Mouse (Mus musculus): ENCODE measurements at regions not wholly inside any gene's neighbourhood (a gene's known extent, or its start where the extent isn't known, plus 50 kb on each side); places are given as distances from the start of the nearest gene placed in this dataset.

GRCm38 (mm10) chr8:89646946-89647345 lies 603.0 kb upstream of the Sall1 start:
- Histone ChIP-seq H3K27ac (replicated peaks in 1 of 2; ENCODE audit: control insufficient read depth in 1 of 2, insufficient read depth in 1 of 2, low read depth in 2 of 2, low read length in 2 of 2) (no peak overlapping the region), H3K9me3 (ENCODE audit: control insufficient read depth, low read length) (no peaks in the 10 kb centered on the region), H3K4me2 (ENCODE audit: low read length) (no peak overlapping the region), H3K4me1 (ENCODE audit: control insufficient read depth in 2 of 2, insufficient read depth in 2 of 2, low read length in 2 of 2) (no peaks in the 10 kb centered on the region), H3K27me3 (ENCODE audit: control insufficient read depth, insufficient read depth, low read length) (no peaks in the 10 kb centered on the region), H3K9ac (ENCODE audit: low read length) (no peak overlapping the region), H3K4me3 (ENCODE audit: control insufficient read depth in 1 of 2, insufficient read depth in 1 of 2, low read depth in 1 of 2, low read length in 2 of 2) (no peak overlapping the region), H3K36me3 (ENCODE audit: control insufficient read depth, insufficient read depth, low read length) (no peaks in the 10 kb centered on the region)
- no peak for ATAC-seq (ENCODE audit: insufficient number of reproducible peaks, insufficient read depth, low FRiP score, low read depth)
- 86% methylated on average over 5 of the region's 5 CpGs for WGBS

DNA sequence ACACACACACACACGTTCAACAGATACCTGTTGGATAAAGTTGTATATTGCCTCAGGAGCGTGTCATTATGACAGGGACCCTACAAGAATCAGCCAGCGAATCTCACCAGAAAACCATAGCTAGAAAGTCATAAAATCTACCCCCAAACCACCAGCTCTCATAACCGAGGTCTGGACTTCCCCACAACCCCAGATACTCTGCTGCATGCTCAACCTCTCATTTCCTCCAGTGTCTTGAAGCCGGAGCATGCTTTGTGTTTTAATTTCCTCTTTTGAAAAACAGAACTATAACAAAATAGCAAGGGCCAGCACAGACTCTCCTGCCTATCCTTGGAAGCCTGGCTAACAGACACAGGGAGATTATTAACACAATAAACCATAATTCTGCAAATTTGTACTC lies 597.4 kb upstream of the Sall1 start:
- Histone ChIP-seq H3K9me3 (ENCODE audit: control insufficient read depth, low read length) (no peaks in the 10 kb centered on the region), H3K36me3 (ENCODE audit: control insufficient read depth, insufficient read depth, low read length) (no peaks in the 10 kb centered on the region), H3K4me3 (ENCODE audit: control insufficient read depth in 1 of 2, insufficient read depth in 1 of 2, low read depth in 1 of 2, low read length in 2 of 2) (no peak overlapping the region), H3K27ac (replicated peaks in 1 of 2; ENCODE audit: control insufficient read depth in 1 of 2, insufficient read depth in 1 of 2, low read depth in 2 of 2, low read length in 2 of 2) (no peak overlapping the region), H3K4me2 (ENCODE audit: low read length) (no peak overlapping the region), H3K27me3 (ENCODE audit: control insufficient read depth, insufficient read depth, low read length) (no peaks in the 10 kb centered on the region), H3K9ac (ENCODE audit: low read length) (no peak overlapping the region), H3K4me1 (ENCODE audit: control insufficient read depth in 2 of 2, insufficient read depth in 2 of 2, low read length in 2 of 2) (no peaks in the 10 kb centered on the region)
- no peak for ATAC-seq (ENCODE audit: insufficient number of reproducible peaks, insufficient read depth, low FRiP score, low read depth)
- 77% methylated on average over 5 of the region's 5 CpGs for WGBS

- H3K27ac ChIP-seq (replicated peaks in 1 of 2; ENCODE audit: control insufficient read depth in 1 of 2, insufficient read depth in 1 of 2, low read depth in 2 of 2, low read length in 2 of 2) = no peak overlapping the region
- no peaks in the 10 kb centered on the region for H3K36me3 ChIP-seq (ENCODE audit: control insufficient read depth, insufficient read depth, low read length)
- H3K9ac ChIP-seq (ENCODE audit: low read length) = no peak overlapping the region
- ATAC-seq (ENCODE audit: insufficient number of reproducible peaks, insufficient read depth, low FRiP score, low read depth) = no peak
- no peaks in the 10 kb centered on the region for H3K27me3 ChIP-seq (ENCODE audit: control insufficient read depth, insufficient read depth, low read length)
- no peak overlapping the region for H3K4me2 ChIP-seq (ENCODE audit: low read length)
- no peaks in the 10 kb centered on the region for H3K4me1 ChIP-seq (ENCODE audit: control insufficient read depth in 2 of 2, insufficient read depth in 2 of 2, low read length in 2 of 2)
- no peak overlapping the region for H3K4me3 ChIP-seq (ENCODE audit: control insufficient read depth in 1 of 2, insufficient read depth in 1 of 2, low read depth in 1 of 2, low read length in 2 of 2)
- H3K9me3 ChIP-seq (ENCODE audit: control insufficient read depth, low read length) = no peaks in the 10 kb centered on the region
- 84% methylated on average over 2 of the region's 2 CpGs for WGBS
These were observed 590.9 kb upstream of the Sall1 start for GRCm38 (mm10) chr8:89634864-89635263.

GRCm38 (mm10) chr8:89632304-89632703 lies 588.3 kb upstream of the Sall1 start:
- H3K27me3 ChIP-seq (ENCODE audit: control insufficient read depth, insufficient read depth, low read length) = no peaks in the 10 kb centered on the region
- no peak overlapping the region for H3K9ac ChIP-seq (ENCODE audit: low read length)
- H3K9me3 ChIP-seq (ENCODE audit: control insufficient read depth, low read length) = no peaks in the 10 kb centered on the region
- no peak overlapping the region for H3K27ac ChIP-seq (replicated peaks in 1 of 2; ENCODE audit: control insufficient read depth in 1 of 2, insufficient read depth in 1 of 2, low read depth in 2 of 2, low read length in 2 of 2)
- no peak overlapping the region for H3K4me2 ChIP-seq (ENCODE audit: low read length)
- H3K4me1 ChIP-seq (ENCODE audit: control insufficient read depth in 2 of 2, insufficient read depth in 2 of 2, low read length in 2 of 2) = no peaks in the 10 kb centered on the region
- H3K36me3 ChIP-seq (ENCODE audit: control insufficient read depth, insufficient read depth, low read length) = no peaks in the 10 kb centered on the region
- H3K4me3 ChIP-seq (ENCODE audit: control insufficient read depth in 1 of 2, insufficient read depth in 1 of 2, low read depth in 1 of 2, low read length in 2 of 2) = no peak overlapping the region
- WGBS = 86% methylated on average over 5 of the region's 5 CpGs
- no peak for ATAC-seq (ENCODE audit: insufficient number of reproducible peaks, insufficient read depth, low FRiP score, low read depth)

DNA sequence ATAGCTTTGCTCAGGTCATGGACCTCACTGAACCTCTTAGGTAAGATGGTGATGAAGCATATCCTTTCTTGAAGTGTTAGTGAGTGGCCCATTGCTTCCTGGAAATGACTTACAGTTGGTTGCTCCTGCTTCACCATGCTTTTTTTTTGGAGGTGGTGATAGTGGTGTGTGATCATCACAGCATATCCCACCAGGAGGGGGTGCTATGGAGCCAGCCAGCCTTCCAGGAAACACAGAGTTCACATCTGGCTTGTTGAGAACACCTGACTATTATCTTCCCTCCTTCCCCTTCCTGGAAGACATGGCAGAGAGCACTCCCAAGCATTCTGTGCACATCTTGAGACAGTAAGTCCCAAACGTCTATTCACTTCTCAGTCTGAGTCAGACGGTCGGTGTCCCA lies 586.6 kb upstream of the Sall1 start:
- H3K27me3 ChIP-seq (ENCODE audit: control insufficient read depth, insufficient read depth, low read length) = no peaks in the 10 kb centered on the region
- H3K9ac ChIP-seq (ENCODE audit: low read length) = no peak overlapping the region
- no peaks in the 10 kb centered on the region for H3K36me3 ChIP-seq (ENCODE audit: control insufficient read depth, insufficient read depth, low read length)
- H3K4me2 ChIP-seq (ENCODE audit: low read length) = no peak overlapping the region
- H3K27ac ChIP-seq (replicated peaks in 1 of 2; ENCODE audit: control insufficient read depth in 1 of 2, insufficient read depth in 1 of 2, low read depth in 2 of 2, low read length in 2 of 2) = no peak overlapping the region
- 88% methylated on average over 3 of the region's 3 CpGs for WGBS
- no peak for ATAC-seq (ENCODE audit: insufficient number of reproducible peaks, insufficient read depth, low FRiP score, low read depth)
- H3K9me3 ChIP-seq (ENCODE audit: control insufficient read depth, low read length) = no peaks in the 10 kb centered on the region
- no peaks in the 10 kb centered on the region for H3K4me1 ChIP-seq (ENCODE audit: control insufficient read depth in 2 of 2, insufficient read depth in 2 of 2, low read length in 2 of 2)
- H3K4me3 ChIP-seq (ENCODE audit: control insufficient read depth in 1 of 2, insufficient read depth in 1 of 2, low read depth in 1 of 2, low read length in 2 of 2) = no peak overlapping the region

- no peak for ATAC-seq (ENCODE audit: insufficient number of reproducible peaks, insufficient read depth, low FRiP score, low read depth)
- no peak overlapping the region for H3K4me2 ChIP-seq (ENCODE audit: low read length)
- no peaks in the 10 kb centered on the region for H3K36me3 ChIP-seq (ENCODE audit: control insufficient read depth, insufficient read depth, low read length)
- 34% methylated on average over 7 of the region's 7 CpGs for WGBS
- no peak overlapping the region for H3K4me3 ChIP-seq (ENCODE audit: control insufficient read depth in 1 of 2, insufficient read depth in 1 of 2, low read depth in 1 of 2, low read length in 2 of 2)
- H3K9ac ChIP-seq (ENCODE audit: low read length) = no peak overlapping the region
- no peak overlapping the region for H3K27ac ChIP-seq (replicated peaks in 1 of 2; ENCODE audit: control insufficient read depth in 1 of 2, insufficient read depth in 1 of 2, low read depth in 2 of 2, low read length in 2 of 2)
- H3K4me1 ChIP-seq (ENCODE audit: control insufficient read depth in 2 of 2, insufficient read depth in 2 of 2, low read length in 2 of 2) = no peaks in the 10 kb centered on the region
- H3K9me3 ChIP-seq (ENCODE audit: control insufficient read depth, low read length) = no peaks in the 10 kb centered on the region
- H3K27me3 ChIP-seq (ENCODE audit: control insufficient read depth, insufficient read depth, low read length) = no peaks in the 10 kb centered on the region
These were observed 574.1 kb upstream of the Sall1 start for GRCm38 (mm10) chr8:89618089-89618488.

GRCm38 (mm10) chr8:89615863-89616558 lies 572.0 kb upstream of the Sall1 start:
- no peak for ATAC-seq (ENCODE audit: insufficient number of reproducible peaks, insufficient read depth, low FRiP score, low read depth)
- WGBS = 88% methylated on average over 8 of the region's 8 CpGs
- no peak overlapping the region for H3K4me3 ChIP-seq (ENCODE audit: control insufficient read depth in 1 of 2, insufficient read depth in 1 of 2, low read depth in 1 of 2, low read length in 2 of 2)
- H3K9me3 ChIP-seq (ENCODE audit: control insufficient read depth, low read length) = 0 out of 2 replicates have a peak, but pooled peaks cover 4% of the 10 kb centered on the region
- H3K36me3 ChIP-seq (ENCODE audit: control insufficient read depth, insufficient read depth, low read length) = no peaks in the 10 kb centered on the region
- H3K4me1 ChIP-seq (ENCODE audit: control insufficient read depth in 2 of 2, insufficient read depth in 2 of 2, low read length in 2 of 2) = no peaks in the 10 kb centered on the region
- H3K27ac ChIP-seq (replicated peaks in 1 of 2; ENCODE audit: control insufficient read depth in 1 of 2, insufficient read depth in 1 of 2, low read depth in 2 of 2, low read length in 2 of 2) = no peak overlapping the region
- no peak overlapping the region for H3K9ac ChIP-seq (ENCODE audit: low read length)
- no peak overlapping the region for H3K4me2 ChIP-seq (ENCODE audit: low read length)
- no peaks in the 10 kb centered on the region for H3K27me3 ChIP-seq (ENCODE audit: control insufficient read depth, insufficient read depth, low read length)

DNA sequence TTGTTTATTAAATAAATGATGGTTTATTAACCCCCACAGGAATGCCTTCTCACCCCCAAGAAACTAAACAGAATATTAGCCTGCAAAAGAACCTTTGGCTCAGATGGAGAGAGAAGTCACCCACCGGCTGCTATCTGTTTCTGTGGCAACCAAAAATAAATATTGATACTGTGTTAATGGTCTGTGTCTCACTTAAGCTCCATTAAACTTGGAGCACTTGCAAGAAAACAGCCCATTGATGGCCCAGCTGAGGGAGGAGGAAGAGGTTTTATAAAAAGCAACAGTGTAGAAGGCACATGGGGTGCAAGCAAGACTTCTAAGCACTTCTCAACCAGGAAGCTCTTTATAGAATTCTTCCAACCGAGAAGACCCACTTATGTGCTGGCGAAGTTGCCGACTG lies 565.1 kb upstream of the Sall1 start:
- Histone ChIP-seq H3K27ac (replicated peaks in 1 of 2; ENCODE audit: control insufficient read depth in 1 of 2, insufficient read depth in 1 of 2, low read depth in 2 of 2, low read length in 2 of 2) (no peak overlapping the region), H3K4me2 (ENCODE audit: low read length) (no peak overlapping the region), H3K36me3 (ENCODE audit: control insufficient read depth, insufficient read depth, low read length) (no peaks in the 10 kb centered on the region), H3K9me3 (ENCODE audit: control insufficient read depth, low read length) (0 out of 2 replicates have a peak, but pooled peaks cover 6% of the 10 kb centered on the region), H3K4me1 (ENCODE audit: control insufficient read depth in 2 of 2, insufficient read depth in 2 of 2, low read length in 2 of 2) (no peaks in the 10 kb centered on the region), H3K27me3 (ENCODE audit: control insufficient read depth, insufficient read depth, low read length) (no peaks in the 10 kb centered on the region), H3K4me3 (ENCODE audit: control insufficient read depth in 1 of 2, insufficient read depth in 1 of 2, low read depth in 1 of 2, low read length in 2 of 2) (no peak overlapping the region), H3K9ac (ENCODE audit: low read length) (no peak overlapping the region)
- WGBS = 53% methylated on average over 4 of the region's 4 CpGs
- ATAC-seq (ENCODE audit: insufficient number of reproducible peaks, insufficient read depth, low FRiP score, low read depth) = no peak
